Mouse (Mus musculus) forelimb bud, embryonic 11.5 days (tissue): ENCODE measurements at regions not wholly inside any gene's neighbourhood (a gene's known extent, or its start where the extent isn't known, plus 50 kb on each side); places are given as distances from the start of the nearest gene placed in this dataset.

ENCODE experiments used
- DNase-seq: peaks from one replicate; pipeline ENCODE4 v3.0.0-alpha.2; 2012; ENCODE audit warnings: low read depth, low spot score

GRCm38 (mm10) chr5:97223238-97223857 is 112.0 kb upstream of the Paqr3 start:
- DNase-seq, result no peak

- DNase-seq, result no peak
These were observed 111.3 kb upstream of the Paqr3 start for GRCm38 (mm10) chr5:97222489-97223237.

- DNase-seq, result no peak
These were observed 107.3 kb upstream of the Paqr3 start for GRCm38 (mm10) chr5:97218712-97219111.

- DNase-seq, result no peak
These were observed 94.2 kb upstream of the Paqr3 start for GRCm38 (mm10) chr5:97205606-97206005.

- DNase-seq, result no peak
These were observed 92.9 kb upstream of the Paqr3 start for GRCm38 (mm10) chr5:97204337-97204736.

GRCm38 (mm10) chr5:97203646-97204045 is 92.2 kb upstream of the Paqr3 start:
- no peak for DNase-seq

GRCm38 (mm10) chr5:97202557-97202956 is 91.2 kb upstream of the Paqr3 start:
- no peak for DNase-seq

GRCm38 (mm10) chr5:97200655-97201054 is 89.3 kb upstream of the Paqr3 start:
- no peak for DNase-seq

- no peak for DNase-seq
These were observed 83.9 kb upstream of the Paqr3 start for GRCm38 (mm10) chr5:97195281-97195660.

- DNase-seq, result no peak
These were observed 83.4 kb upstream of the Paqr3 start for GRCm38 (mm10) chr5:97194656-97195280.

- no peak for DNase-seq
These were observed 81.3 kb upstream of the Paqr3 start for GRCm38 (mm10) chr5:97192656-97193055.

- peak; percentile 46 for DNase-seq
These were observed 79.3 kb upstream of the Paqr3 start for GRCm38 (mm10) chr5:97190695-97191094.

GRCm38 (mm10) chr5:97184512-97184911 is 73.1 kb upstream of the Paqr3 start:
- no peak for DNase-seq

GRCm38 (mm10) chr5:97181249-97181648 is 69.9 kb upstream of the Paqr3 start:
- no peak for DNase-seq

- DNase-seq, result no peak
These were observed 63.0 kb upstream of the Paqr3 start for GRCm38 (mm10) chr5:97174446-97174845.

- no peak for DNase-seq
These were observed 56.2 kb upstream of the Paqr3 start for GRCm38 (mm10) chr5:97167401-97168249.

GRCm38 (mm10) chr5:97166128-97166883 is 54.9 kb upstream of the Paqr3 start:
- no peak for DNase-seq
